Mouse (Mus musculus) megakaryocyte-erythroid progenitor cell, adult 5 weeks (primary cell): Measurements from ENCODE around the gene Nsd2. TPM values are rescaled to one million over a fixed set of nuclear protein-coding genes. Genes with fewer than 3 reads are reported as not detected.

Experiments used
- polyA plus RNA-seq: library from polyadenylated mRNA; stranded (reverse); fragments of >175 nt; gene quantifications from 2 replicates; pipeline ENCODE4 v1.2.3, GENCODE M21; 2012

The Nsd2 gene
- 7.8 and 8.5 TPM in 2 replicates for polyA plus RNA-seq

DNA sequence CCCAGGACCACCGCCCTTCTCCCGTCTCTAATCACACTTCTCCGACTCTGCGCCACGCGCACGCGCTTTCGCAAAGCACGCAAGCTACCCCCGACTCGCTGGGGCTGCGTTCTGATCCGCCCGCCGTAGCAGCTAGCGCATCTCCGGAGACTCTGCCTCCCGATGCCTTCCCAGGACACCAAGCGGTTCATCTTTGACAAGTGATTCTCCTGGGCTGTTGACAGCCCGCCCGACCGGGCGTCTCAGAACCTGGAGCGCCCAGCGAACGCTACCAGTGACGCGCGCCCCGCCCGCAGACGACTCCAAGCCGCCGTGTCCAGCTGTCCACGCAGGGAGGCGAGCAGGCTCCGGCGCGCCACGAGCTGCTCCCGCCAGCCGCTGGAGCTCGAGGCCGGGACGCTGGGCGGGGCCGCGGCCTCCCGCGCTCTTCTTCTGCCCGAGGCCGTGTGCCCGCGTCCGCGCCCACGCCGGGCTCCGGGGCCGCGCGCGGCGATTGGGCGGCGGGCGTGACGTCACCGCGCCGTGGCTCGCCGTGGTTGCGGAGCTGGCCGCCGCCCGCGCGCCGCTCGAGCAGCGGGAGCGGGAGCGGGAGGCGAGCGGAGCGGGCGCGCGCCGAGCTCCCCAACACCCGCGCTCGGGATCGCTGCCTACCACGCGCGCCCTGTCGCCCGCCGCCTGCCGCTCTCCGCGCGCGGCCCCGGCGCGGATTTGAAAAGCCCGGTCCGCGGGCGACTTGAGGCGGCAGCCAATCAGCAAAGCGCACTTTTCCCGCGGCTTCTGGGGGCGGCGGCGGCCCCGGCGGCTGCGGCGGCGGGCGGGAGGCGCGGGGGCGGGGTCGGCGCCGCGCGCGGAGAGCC lies at the start of gene Nsd2:
Nsd2 (plus strand) TSS at position 850 of the 857 bp plus-strand sequence.

GRCm38 (mm10) chr5:33782345-33782998 lies 38.1 kb upstream of the Nsd2 start, which contains the start of gene Letm1:
TSS of gene Letm1 (minus strand) at chr5:33782817.

DNA sequence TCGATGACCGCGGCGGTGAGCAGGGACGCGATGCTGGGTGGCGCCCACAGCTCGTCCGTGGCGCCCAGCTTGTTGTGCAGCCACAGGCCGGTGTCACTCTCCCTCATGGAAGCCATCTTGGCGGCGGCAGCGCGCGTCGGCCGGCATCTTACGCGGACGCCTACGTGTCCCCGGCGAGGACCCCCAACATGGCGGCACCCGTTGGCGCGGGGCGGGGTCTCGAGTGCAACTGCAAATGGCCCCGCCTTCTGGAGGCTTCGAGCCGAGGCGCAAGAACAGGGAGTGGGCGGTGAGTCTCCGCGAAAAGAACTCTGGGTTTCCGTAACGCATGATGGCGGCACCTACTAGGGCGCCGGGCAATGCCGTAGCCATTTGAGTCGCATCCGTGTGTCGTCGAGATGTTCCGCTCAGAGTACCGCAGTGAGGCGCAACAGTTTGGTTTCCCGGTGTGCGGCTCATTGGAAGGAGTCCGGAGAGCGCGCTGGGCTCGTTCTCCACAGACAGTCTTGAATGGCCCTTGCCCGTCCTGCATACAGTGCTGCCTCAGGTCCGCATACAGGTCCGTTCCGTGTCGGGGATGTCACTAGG lies 115.7 kb downstream of the Nsd2 start, which contains the start of gene Nelfa:
Nelfa (minus strand) TSS at position 294 of the 588 bp plus-strand sequence.

Other genes with a start within 250 kb of the Nsd2 start
- gene Fam53a, start 191.1 kb upstream of the Nsd2 start, polyA plus RNA-seq = 87.0 and 102 TPM in 2 replicates
- gene Gm9903, start 190.8 kb upstream of the Nsd2 start, polyA plus RNA-seq = not detected in 2 replicates
- gene Slbp, start 168.2 kb upstream of the Nsd2 start, polyA plus RNA-seq = 159 and 179 TPM in 2 replicates
- gene Tacc3, start 162.6 kb upstream of the Nsd2 start, polyA plus RNA-seq = 55.0 and 73.1 TPM in 2 replicates
- 7.4 and 12.2 TPM in 2 replicates for gene Tmem129, start 162.3 kb upstream of the Nsd2 start, polyA plus RNA-seq
- 0.34 and 1.3 TPM in 2 replicates for gene Fgfr3, start 99.1 kb upstream of the Nsd2 start, polyA plus RNA-seq
- 33.7 and 38.1 TPM in 2 replicates for gene Letm1, start 37.9 kb upstream of the Nsd2 start, polyA plus RNA-seq
- gene Nelfa, start 115.7 kb downstream of the Nsd2 start, polyA plus RNA-seq = 51.5 TPM in 2 replicates
- 24.0 and 31.7 TPM in 2 replicates for gene Gm1673, start 162.7 kb downstream of the Nsd2 start, polyA plus RNA-seq
- gene Nat8l, start 175.3 kb downstream of the Nsd2 start, polyA plus RNA-seq = 5.5 and 6.4 TPM in 2 replicates